Comparison of ENCODE assay signal across 10 mouse cellular contexts in the genomic region with DNA sequence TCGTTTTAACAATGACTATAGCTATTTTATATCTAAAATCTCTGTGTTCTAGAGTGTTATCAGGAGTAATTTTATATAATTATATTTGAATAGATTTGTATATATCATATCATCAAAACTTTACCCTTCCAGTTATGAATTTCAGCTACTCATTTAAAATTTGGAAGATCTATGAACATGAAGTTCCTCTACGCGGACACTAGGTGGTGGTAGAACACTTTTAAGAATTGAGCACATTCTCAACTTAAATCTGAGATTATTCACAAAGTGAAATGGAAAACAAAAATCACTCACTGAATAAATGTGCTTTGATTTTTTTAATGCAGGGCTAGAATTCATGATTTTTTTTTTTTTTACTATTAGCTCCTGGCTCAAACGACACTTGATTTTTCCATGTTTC.
DNase-seq lines count a peak whose midpoint lies in the region; ATAC-seq lines count a peak whose summit lies in the region.
"Had no signal": no experiment of that assay in that cellular context is flagged by ENCODE, and none has a peak within 500 bp of the region (broad histone marks: within the 10 kb centered on the region; RNA-seq: fewer than 3 reads in every experiment).

No protein-coding gene starts in this region.

- no peak overlapping the region for H3K27ac ChIP-seq in hindbrain, embryonic 11.5 days (ENCODE audit: low read depth, low read length)
- H3K27ac ChIP-seq in hindbrain, embryonic 12.5 days: no peak overlapping the region
- H3K27ac ChIP-seq: limb, embryonic 13.5 days had no signal

- H3K9ac ChIP-seq in hindbrain, embryonic 11.5 days (ENCODE audit: low read depth, low read length): no peak overlapping the region
- H3K9ac ChIP-seq in hindbrain, embryonic 12.5 days: no peak overlapping the region
- H3K9ac ChIP-seq: limb, embryonic 13.5 days had no signal

- DNase-seq in hindbrain, embryonic 11.5 days (ENCODE audit: low spot score): peak; percentile 36
- DNase-seq in A20 (ENCODE audit: low read depth, low spot score) (peak; percentile 56), MEL-GATA-1-ER (ENCODE audit: extremely low read depth, low read depth) (peak; percentile 1)
- peak; percentile 52 for DNase-seq in forelimb bud, embryonic 11.5 days (ENCODE audit: low read depth, low spot score)
- no peak for DNase-seq in T-cell, adult 2 months (ENCODE audit: low spot score)
- DNase-seq in left cerebral cortex, postnatal 36 days (ENCODE audit: low spot score in 2 of 2): no peak
- DNase-seq: heart, adult 18-20 months; thymus, adult 2 months had no signal

- H3K4me3 ChIP-seq in hindbrain, embryonic 11.5 days (ENCODE audit: low read depth, low read length): no peak overlapping the region
- no peak overlapping the region for H3K4me3 ChIP-seq in hindbrain, embryonic 12.5 days
- H3K4me3 ChIP-seq: limb, embryonic 13.5 days had no signal

- 38% methylated on average over 4 of the region's 4 CpGs for WGBS in hindbrain, embryonic 11.5 days
- WGBS in hindbrain, embryonic 12.5 days: 40% methylated on average over 4 of the region's 4 CpGs

- intact Hi-C loops in left cerebral cortex, postnatal 36 days (cut with DNase I): loop anchor here (5.0 kb wide), 1 partner anchor 1894 kb away; no protein-coding TSS in a partner anchor

- no peaks in the 10 kb centered on the region for H3K9me3 ChIP-seq in hindbrain, embryonic 11.5 days (ENCODE audit: control insufficient read depth, low read length)
- peaks cover 4% of the 10 kb centered on the region; the same call in 1 of the 2 replicates for H3K9me3 ChIP-seq in hindbrain, embryonic 12.5 days (replicated peaks)

- no peak overlapping the region for H3K4me2 ChIP-seq in hindbrain, embryonic 11.5 days (replicated peaks; ENCODE audit: low read depth, low read length)
- H3K4me2 ChIP-seq in hindbrain, embryonic 12.5 days (replicated peaks): no peak overlapping the region
- H3K4me2 ChIP-seq: limb, embryonic 13.5 days had no signal

- H3K36me3 ChIP-seq in hindbrain, embryonic 11.5 days (ENCODE audit: control insufficient read depth, insufficient read depth, low read length): no peaks in the 10 kb centered on the region
- no peaks in the 10 kb centered on the region for H3K36me3 ChIP-seq in hindbrain, embryonic 12.5 days
- H3K36me3 ChIP-seq: limb, embryonic 13.5 days had no signal

- no peaks in the 10 kb centered on the region for H3K27me3 ChIP-seq in hindbrain, embryonic 11.5 days (ENCODE audit: control insufficient read depth, insufficient read depth, low read length)
- H3K27me3 ChIP-seq in hindbrain, embryonic 12.5 days: no peaks in the 10 kb centered on the region
- H3K27me3 ChIP-seq: limb, embryonic 13.5 days had no signal

- H3K4me1 ChIP-seq in hindbrain, embryonic 11.5 days (replicated peaks; ENCODE audit: control insufficient read depth, insufficient read depth, low read length): no peaks in the 10 kb centered on the region
- no peaks in the 10 kb centered on the region for H3K4me1 ChIP-seq in hindbrain, embryonic 12.5 days
- H3K4me1 ChIP-seq: limb, embryonic 13.5 days had no signal

- no peak for ATAC-seq in hindbrain, embryonic 11.5 days (ENCODE audit: low FRiP score)
- ATAC-seq in hindbrain, embryonic 12.5 days (ENCODE audit: low FRiP score): no peak

Comparison
In these comparisons a context has a peak if more than half of its experiments do, and no peak if none do; other contexts are left out.
1. DNase-seq: peak in hindbrain, embryonic 11.5 days (single experiment), A20 (single experiment), MEL-GATA-1-ER (single experiment) and forelimb bud, embryonic 11.5 days (single experiment); none in T-cell, adult 2 months (single experiment) and left cerebral cortex, postnatal 36 days (0 of 2).